Mouse (Mus musculus): Measurements from ENCODE around the gene Rnf26.

- TF ChIP-seq MAFK (IDR thresholded peaks at IDR 0.05; ENCODE audit: insufficient read depth, low read depth, low read length) (no peak), ZNF384 (IDR thresholded peaks at IDR 0.05; ENCODE audit: low read depth, low read length) (no peak), CHD2 (IDR thresholded peaks at IDR 0.05; ENCODE audit: low read depth, low read length) (no peak), HCFC1 (IDR thresholded peaks at IDR 0.05; ENCODE audit: borderline replicate concordance, insufficient read depth, low read length) (no peak)
Measured at GRCm38 (mm10) chr9:44141951-44142350, 28.6 kb upstream of the Rnf26 start.
